Mouse (Mus musculus): ENCODE data around the gene Gm42688. TPM values are rescaled to one million over a fixed set of nuclear protein-coding genes. Genes with fewer than 3 reads are reported as not detected.
A peak's percentile ranks its signal among the peaks of the same experiment; 100 is the strongest.

Gene Gm42688
- polyA plus RNA-seq, 1 experiment from 2014 or later, result 1.9 TPM

DNA sequence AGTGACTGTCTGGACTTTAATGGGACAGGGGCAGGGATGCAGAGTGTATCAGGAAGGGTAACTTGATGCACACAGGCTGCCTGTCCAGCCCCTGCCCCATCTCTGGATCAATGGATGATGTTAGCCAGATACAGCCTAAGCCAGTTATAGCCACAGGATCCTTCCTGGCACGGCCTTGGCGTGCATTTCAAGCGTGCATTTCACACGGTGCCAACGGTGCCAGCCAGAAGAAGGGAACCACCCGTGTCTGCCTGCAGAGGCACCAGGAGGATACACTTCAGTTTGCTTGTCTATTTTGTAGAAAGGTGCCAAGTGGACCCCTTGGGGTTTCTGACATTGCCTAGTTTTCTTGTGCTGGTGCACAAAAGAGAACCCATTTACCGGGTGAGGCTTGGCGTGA, 38.6 kb downstream of the Gm42688 start:
- Histone ChIP-seq H3K9me3 (replicated peaks; ENCODE audit: control insufficient read depth, low read length) (no peaks in the 10 kb centered on the region), H3K4me3 (ENCODE audit: low read depth, low read length) (no peak overlapping the region), H3K27ac (ENCODE audit: low read depth, low read length) (no peak overlapping the region), H3K36me3 (ENCODE audit: control insufficient read depth, insufficient read depth, low read length) (no peaks in the 10 kb centered on the region), H3K9ac (ENCODE audit: low read length) (no peak overlapping the region), H3K4me1 (ENCODE audit: control insufficient read depth, insufficient read depth, low read length) (peaks cover 19% of the 10 kb centered on the region), H3K4me2 (ENCODE audit: low read length) (no peak overlapping the region), H3K27me3 (replicated peaks; ENCODE audit: control insufficient read depth, insufficient read depth, low read length) (peaks cover 12% of the 10 kb centered on the region; the same call in 1 of the 2 replicates)
- DNase-seq (ENCODE audit: low spot score), result no peak
- WGBS, result 88% methylated on average over 8 of the region's 8 CpGs
- no peak for ATAC-seq

- ATAC-seq, result no peak
- Histone ChIP-seq H3K27ac (ENCODE audit: low read depth, low read length) (no peak overlapping the region), H3K4me1 (ENCODE audit: control insufficient read depth, insufficient read depth, low read length) (peaks cover 18% of the 10 kb centered on the region), H3K4me3 (ENCODE audit: low read depth, low read length) (no peak overlapping the region), H3K4me2 (ENCODE audit: low read length) (peak overlapping the region; percentile 61; the same call in 1 of the 2 replicates), H3K36me3 (ENCODE audit: control insufficient read depth, insufficient read depth, low read length) (no peaks in the 10 kb centered on the region), H3K9me3 (replicated peaks; ENCODE audit: control insufficient read depth, low read length) (no peaks in the 10 kb centered on the region), H3K9ac (ENCODE audit: low read length) (peak overlapping the region; percentile 64; the same call in 1 of the 2 replicates), H3K27me3 (replicated peaks; ENCODE audit: control insufficient read depth, insufficient read depth, low read length) (0 out of 2 replicates have a peak, but pooled peaks cover 10% of the 10 kb centered on the region)
- no peak for DNase-seq (ENCODE audit: low spot score)
- WGBS, result 24% methylated on average over 4 of the region's 4 CpGs
Observed at GRCm38 (mm10) chr6:83141636-83142035, 40.2 kb downstream of the Gm42688 start.

DNA sequence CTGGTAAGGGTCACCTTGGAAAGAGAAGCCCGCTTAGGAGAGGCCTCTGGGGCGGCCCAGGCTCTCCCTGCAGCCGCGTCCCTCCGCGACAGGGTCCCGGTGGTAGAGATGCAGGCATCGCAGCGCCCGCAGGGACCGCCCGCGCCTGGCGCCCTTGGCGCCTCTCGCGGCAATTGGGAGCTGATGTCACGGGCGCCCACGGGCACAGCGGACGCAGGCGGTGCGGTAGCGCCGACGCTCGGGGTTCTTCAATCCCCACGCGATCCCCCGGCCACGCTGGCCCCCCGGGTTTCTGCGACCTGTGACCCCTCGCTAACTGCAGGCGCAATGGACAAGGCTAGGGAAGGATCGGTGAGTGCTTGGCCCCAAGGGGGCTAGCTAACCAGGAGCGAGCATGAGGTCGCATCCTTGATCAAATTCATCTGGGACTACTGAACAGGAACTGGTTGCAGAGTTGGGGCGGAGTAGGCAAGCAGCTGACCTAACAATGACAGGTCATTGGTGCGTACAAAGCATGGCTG, 40.9 kb downstream of the Gm42688 start:
- WGBS, result 3% methylated on average over 41 of the region's 41 CpGs
- no peak for DNase-seq (ENCODE audit: low spot score)
- H3K27me3 ChIP-seq (replicated peaks; ENCODE audit: control insufficient read depth, insufficient read depth, low read length), result 0 out of 2 replicates have a peak, but pooled peaks cover 6% of the 10 kb centered on the region

GRCm38 (mm10) chr6:83142886-83143285, 41.5 kb downstream of the Gm42688 start:
- Histone ChIP-seq H3K4me2 (ENCODE audit: low read length) (no peak overlapping the region), H3K9me3 (replicated peaks; ENCODE audit: control insufficient read depth, low read length) (no peaks in the 10 kb centered on the region), H3K27me3 (replicated peaks; ENCODE audit: control insufficient read depth, insufficient read depth, low read length) (0 out of 2 replicates have a peak, but pooled peaks cover 6% of the 10 kb centered on the region), H3K36me3 (ENCODE audit: control insufficient read depth, insufficient read depth, low read length) (no peaks in the 10 kb centered on the region), H3K4me3 (ENCODE audit: low read depth, low read length) (no peak overlapping the region), H3K4me1 (ENCODE audit: control insufficient read depth, insufficient read depth, low read length) (peaks cover 9% of the 10 kb centered on the region; the same call in 1 of the 2 replicates), H3K27ac (ENCODE audit: low read depth, low read length) (no peak overlapping the region), H3K9ac (ENCODE audit: low read length) (no peak overlapping the region)
- ATAC-seq, result no peak
- WGBS, result 54% methylated on average over 11 of the region's 11 CpGs
- DNase-seq (ENCODE audit: low spot score), result no peak

More for the DNA sequence above, 40.9 kb downstream of the Gm42688 start:
- no peaks in the 10 kb centered on the region for H3K36me3 ChIP-seq (ENCODE audit: control insufficient read depth, insufficient read depth, low read length)
- no peaks in the 10 kb centered on the region for H3K9me3 ChIP-seq (replicated peaks; ENCODE audit: control insufficient read depth, low read length)
- H3K4me3 ChIP-seq (ENCODE audit: low read depth, low read length), result peak overlapping the region; percentile 27
- peaks cover 12% of the 10 kb centered on the region for H3K4me1 ChIP-seq (ENCODE audit: control insufficient read depth, insufficient read depth, low read length)
- H3K9ac ChIP-seq (ENCODE audit: low read length), result peak overlapping the region; percentile 64
- no peak overlapping the region for H3K27ac ChIP-seq (ENCODE audit: low read depth, low read length)
- ATAC-seq, result no peak
- H3K4me2 ChIP-seq (ENCODE audit: low read length), result peak overlapping the region; percentile 61

DNA sequence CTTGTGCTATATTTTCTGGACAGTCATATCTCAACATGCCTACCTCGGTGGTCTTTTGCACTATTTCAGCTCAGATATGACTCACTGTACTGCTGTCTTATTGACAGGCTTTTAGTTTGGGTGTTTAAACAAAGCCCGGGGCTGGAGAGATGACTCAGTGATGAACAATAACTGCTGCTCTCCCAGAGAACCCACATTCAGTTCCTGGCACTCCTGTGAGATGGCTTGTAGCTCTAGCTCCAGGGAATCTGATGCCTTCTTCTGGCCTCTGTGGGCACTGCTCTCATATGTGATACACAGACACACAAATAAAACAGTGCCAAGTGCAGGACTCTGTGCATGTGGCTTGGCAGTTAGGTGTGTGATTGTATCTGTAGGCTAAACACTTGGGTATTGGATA, 43.8 kb downstream of the Gm42688 start:
- Histone ChIP-seq H3K4me1 (ENCODE audit: control insufficient read depth, insufficient read depth, low read length) (peaks cover 7% of the 10 kb centered on the region; the same call in 1 of the 2 replicates), H3K36me3 (ENCODE audit: control insufficient read depth, insufficient read depth, low read length) (no peaks in the 10 kb centered on the region), H3K9ac (ENCODE audit: low read length) (no peak overlapping the region), H3K4me3 (ENCODE audit: low read depth, low read length) (no peak overlapping the region), H3K4me2 (ENCODE audit: low read length) (no peak overlapping the region), H3K27me3 (replicated peaks; ENCODE audit: control insufficient read depth, insufficient read depth, low read length) (0 out of 2 replicates have a peak, but pooled peaks cover 6% of the 10 kb centered on the region), H3K27ac (ENCODE audit: low read depth, low read length) (no peak overlapping the region), H3K9me3 (replicated peaks; ENCODE audit: control insufficient read depth, low read length) (no peaks in the 10 kb centered on the region)
- ATAC-seq, result no peak
- DNase-seq (ENCODE audit: low spot score), result no peak
- 85% methylated on average over 2 of the region's 2 CpGs for WGBS

DNA sequence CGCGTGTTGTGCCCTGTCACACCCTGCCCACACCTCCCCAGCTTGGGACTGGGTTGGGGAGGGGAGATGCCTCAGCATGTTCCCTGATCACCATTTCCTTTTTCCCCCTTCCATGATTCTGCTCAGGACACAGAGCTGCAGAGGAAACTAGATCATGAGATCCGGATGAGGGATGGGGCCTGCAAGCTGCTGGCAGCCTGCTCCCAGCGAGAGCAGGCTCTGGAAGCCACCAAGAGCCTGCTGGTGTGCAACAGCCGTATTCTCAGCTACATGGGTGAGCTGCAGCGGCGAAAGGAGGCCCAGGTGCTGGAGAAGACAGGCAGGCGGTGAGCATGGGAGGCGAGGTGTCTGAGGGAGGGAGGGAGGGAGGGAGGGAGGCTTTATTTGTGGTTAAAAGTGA, 44.4 kb downstream of the Gm42688 start:
- Histone ChIP-seq H3K27ac (ENCODE audit: low read depth, low read length) (no peak overlapping the region), H3K4me2 (ENCODE audit: low read length) (no peak overlapping the region), H3K9me3 (replicated peaks; ENCODE audit: control insufficient read depth, low read length) (no peaks in the 10 kb centered on the region), H3K9ac (ENCODE audit: low read length) (no peak overlapping the region), H3K36me3 (ENCODE audit: control insufficient read depth, insufficient read depth, low read length) (no peaks in the 10 kb centered on the region), H3K27me3 (replicated peaks; ENCODE audit: control insufficient read depth, insufficient read depth, low read length) (0 out of 2 replicates have a peak, but pooled peaks cover 6% of the 10 kb centered on the region), H3K4me1 (ENCODE audit: control insufficient read depth, insufficient read depth, low read length) (peaks cover 7% of the 10 kb centered on the region; the same call in 1 of the 2 replicates), H3K4me3 (ENCODE audit: low read depth, low read length) (no peak overlapping the region)
- DNase-seq (ENCODE audit: low spot score) (no peak), ATAC-seq (no peak)
- 77% methylated on average over 9 of the region's 9 CpGs for WGBS

- H3K27me3 ChIP-seq (replicated peaks; ENCODE audit: control insufficient read depth, insufficient read depth, low read length), result no peaks in the 10 kb centered on the region
- no peak overlapping the region for H3K4me2 ChIP-seq (ENCODE audit: low read length)
- DNase-seq (ENCODE audit: low spot score) (no peak), ATAC-seq (no peak)
- no peak overlapping the region for H3K9ac ChIP-seq (ENCODE audit: low read length)
- H3K27ac ChIP-seq (ENCODE audit: low read depth, low read length), result no peak overlapping the region
- no peak overlapping the region for H3K4me3 ChIP-seq (ENCODE audit: low read depth, low read length)
- peaks cover 3% of the 10 kb centered on the region; the same call in 1 of the 2 replicates for H3K36me3 ChIP-seq (ENCODE audit: control insufficient read depth, insufficient read depth, low read length)
- peaks cover 2% of the 10 kb centered on the region; the same call in 1 of the 2 replicates for H3K4me1 ChIP-seq (ENCODE audit: control insufficient read depth, insufficient read depth, low read length)
- WGBS, result 49% methylated on average over 7 of the region's 7 CpGs
- no peaks in the 10 kb centered on the region for H3K9me3 ChIP-seq (replicated peaks; ENCODE audit: control insufficient read depth, low read length)
Observed at GRCm38 (mm10) chr6:83147280-83147679, 45.9 kb downstream of the Gm42688 start.

GRCm38 (mm10) chr6:83151721-83152120, 50.3 kb downstream of the Gm42688 start:
- Histone ChIP-seq H3K27me3 (replicated peaks; ENCODE audit: control insufficient read depth, insufficient read depth, low read length) (no peaks in the 10 kb centered on the region), H3K4me2 (ENCODE audit: low read length) (no peak overlapping the region), H3K27ac (ENCODE audit: low read depth, low read length) (no peak overlapping the region), H3K9me3 (replicated peaks; ENCODE audit: control insufficient read depth, low read length) (no peaks in the 10 kb centered on the region), H3K9ac (ENCODE audit: low read length) (no peak overlapping the region; the same call in 1 of the 2 replicates), H3K4me3 (ENCODE audit: low read depth, low read length) (no peak overlapping the region), H3K4me1 (ENCODE audit: control insufficient read depth, insufficient read depth, low read length) (peaks cover 6% of the 10 kb centered on the region; the same call in 1 of the 2 replicates), H3K36me3 (ENCODE audit: control insufficient read depth, insufficient read depth, low read length) (peaks cover 13% of the 10 kb centered on the region; the same call in 1 of the 2 replicates)
- no peak for DNase-seq (ENCODE audit: low spot score)
- WGBS, result 26% methylated on average over 8 of the region's 8 CpGs
- no peak for ATAC-seq

GRCm38 (mm10) chr6:83153038-83153437, 51.6 kb downstream of the Gm42688 start:
- Histone ChIP-seq H3K9ac (ENCODE audit: low read length) (no peak overlapping the region), H3K4me1 (ENCODE audit: control insufficient read depth, insufficient read depth, low read length) (peaks cover 6% of the 10 kb centered on the region; the same call in 1 of the 2 replicates), H3K27ac (ENCODE audit: low read depth, low read length) (no peak overlapping the region), H3K9me3 (replicated peaks; ENCODE audit: control insufficient read depth, low read length) (no peaks in the 10 kb centered on the region), H3K27me3 (replicated peaks; ENCODE audit: control insufficient read depth, insufficient read depth, low read length) (no peaks in the 10 kb centered on the region), H3K36me3 (ENCODE audit: control insufficient read depth, insufficient read depth, low read length) (peaks cover 13% of the 10 kb centered on the region; the same call in 1 of the 2 replicates), H3K4me2 (ENCODE audit: low read length) (no peak overlapping the region), H3K4me3 (ENCODE audit: low read depth, low read length) (no peak overlapping the region)
- ATAC-seq (no peak), DNase-seq (ENCODE audit: low spot score) (no peak)
- WGBS, result 88% methylated on average over 12 of the region's 12 CpGs
